ENCODE assay signal across 8 mouse cellular contexts in the genomic region with DNA sequence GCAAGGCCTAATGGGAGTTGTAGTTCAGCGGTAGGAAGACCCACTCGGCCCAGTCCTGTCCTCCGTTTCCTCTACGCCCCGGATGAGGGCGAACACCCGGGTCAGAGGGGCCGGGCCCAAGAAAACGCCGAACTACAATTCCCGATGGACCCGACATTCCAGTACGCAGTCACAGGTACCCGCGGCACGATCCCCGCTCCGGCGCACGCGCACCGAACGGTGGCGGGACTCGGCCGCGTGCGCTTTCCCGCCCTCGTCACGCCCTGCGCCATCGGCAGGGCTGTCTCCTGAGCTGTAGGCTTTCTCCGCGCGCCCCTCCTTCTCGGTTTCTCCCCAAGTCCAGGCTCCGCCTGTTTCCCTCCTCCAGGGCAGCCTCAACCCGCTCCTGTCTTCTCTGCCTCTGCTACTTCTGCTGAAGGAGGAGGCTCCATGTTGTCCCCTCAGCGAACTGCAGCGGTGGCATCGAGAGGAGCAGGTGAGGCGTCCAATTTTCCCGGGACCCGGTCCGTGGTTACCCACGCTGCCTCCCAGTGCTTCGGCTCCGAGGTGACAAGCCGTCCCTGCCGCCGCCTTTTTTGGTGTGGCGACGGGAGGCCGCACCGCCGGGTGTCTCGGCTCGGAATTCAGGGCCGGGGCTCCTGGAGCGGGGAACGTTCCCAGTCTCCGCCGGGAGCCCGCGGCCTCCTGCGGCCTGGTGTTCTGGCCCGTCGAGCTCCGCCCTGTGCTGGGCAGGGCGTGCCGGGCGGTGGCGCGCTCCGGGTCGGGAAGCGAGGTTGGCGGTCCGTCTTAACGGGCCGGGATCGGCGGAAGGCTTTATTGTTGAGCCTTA. TPM values are rescaled to one million over a fixed set of nuclear protein-coding genes. Genes with fewer than 3 reads are reported as not detected.
A peak's percentile ranks its signal among the peaks of the same experiment; 100 is the strongest.
DNase-seq lines count a peak whose midpoint lies in the region; ATAC-seq and TF ChIP-seq lines count a peak whose summit lies in the region.

No protein-coding gene starts in this region.

- no peaks in the 10 kb centered on the region for H3K9me3 ChIP-seq in G1E (replicated peaks)
- H3K9me3 ChIP-seq in forebrain, postnatal 0 days (ENCODE audit: low read length): no peaks in the 10 kb centered on the region
- no peaks in the 10 kb centered on the region for H3K9me3 ChIP-seq in lung, embryonic 16.5 days (ENCODE audit: control insufficient read depth, low read length)

- peaks cover 9% of the 10 kb centered on the region for H3K36me3 ChIP-seq in G1E (replicated peaks)
- H3K36me3 ChIP-seq in forebrain, postnatal 0 days (ENCODE audit: insufficient read depth): no peaks in the 10 kb centered on the region
- no peaks in the 10 kb centered on the region for H3K36me3 ChIP-seq in lung, embryonic 16.5 days (ENCODE audit: control insufficient read depth, insufficient read depth, low read length)

- TF ChIP-seq CTCF in G1E (IDR thresholded peaks at IDR 0.05; ENCODE audit: low read depth, low read length): no peak
- peak; percentile 26; the same call in 1 of the 2 replicates for TF ChIP-seq CTCF in forebrain, postnatal 0 days (IDR thresholded peaks at IDR 0.05; ENCODE audit: low read depth)

- H3K27me3 ChIP-seq in G1E (ENCODE audit: insufficient read depth, low read length): no peaks in the 10 kb centered on the region
- no peaks in the 10 kb centered on the region for H3K27me3 ChIP-seq in forebrain, postnatal 0 days (ENCODE audit: insufficient read depth, low read length)
- H3K27me3 ChIP-seq in lung, embryonic 16.5 days (ENCODE audit: control insufficient read depth, insufficient read depth, low read depth, low read length): no peaks in the 10 kb centered on the region

- peak overlapping the region; percentile 58 for H3K4me2 ChIP-seq in forebrain, postnatal 0 days (ENCODE audit: low read depth)
- peak overlapping the region; percentile 71 for H3K4me2 ChIP-seq in lung, embryonic 16.5 days (ENCODE audit: low read depth, low read length)

- H3K9ac ChIP-seq in forebrain, postnatal 0 days: peak overlapping the region; percentile 87
- peak overlapping the region; percentile 94 for H3K9ac ChIP-seq in lung, embryonic 16.5 days (ENCODE audit: low read length)

- H3K4me1 ChIP-seq in G1E (ENCODE audit: insufficient read depth, low read depth, low read length): peaks cover 15% of the 10 kb centered on the region
- no peaks in the 10 kb centered on the region for H3K4me1 ChIP-seq in forebrain, postnatal 0 days (ENCODE audit: insufficient read depth)
- peaks cover 8% of the 10 kb centered on the region; the same call in 1 of the 2 replicates for H3K4me1 ChIP-seq in lung, embryonic 16.5 days (replicated peaks; ENCODE audit: control insufficient read depth, insufficient read depth, low read length)

- peak overlapping the region; percentile 78 for H3K4me3 ChIP-seq in G1E (ENCODE audit: low read depth, low read length)
- H3K4me3 ChIP-seq in forebrain, postnatal 0 days (ENCODE audit: low read depth, low read length): peak overlapping the region; percentile 79
- H3K4me3 ChIP-seq in lung, embryonic 16.5 days (ENCODE audit: low read length): peak overlapping the region; percentile 87

- peak; percentile 64 for ATAC-seq in G1E (ENCODE audit: extremely low read depth, insufficient number of reproducible peaks, low FRiP score, poor library complexity, severe bottlenecking)
- ATAC-seq in forebrain, postnatal 0 days: peak; percentile 97
- peak; percentile 88 to 90 for ATAC-seq in hematopoietic stem cell, adult 5-6 weeks (replicated peaks in 1 of 2; ENCODE audit: insufficient read depth in 1 of 2, low FRiP score in 2 of 2, low TSS enrichment in 1 of 2, low read depth in 1 of 2, poor library complexity in 2 of 2, severe bottlenecking in 2 of 2)
- ATAC-seq in lung, embryonic 16.5 days (ENCODE audit: low read depth): peak; percentile 98

- 2% methylated on average over 84 of the region's 84 CpGs for WGBS in forebrain, postnatal 0 days
- WGBS in lung, embryonic 16.5 days: under 1% methylated on average over 84 of the region's 84 CpGs

- H3K27ac ChIP-seq in forebrain, postnatal 0 days (ENCODE audit: low read depth, low read length): peak overlapping the region; percentile 98
- H3K27ac ChIP-seq in lung, embryonic 16.5 days (ENCODE audit: low read length): peak overlapping the region; percentile 100

- DNase-seq in G1E (ENCODE audit: low spot score): peak; percentile 77
- peak; percentile 98 for DNase-seq in cerebellum, adult 18-20 months
- DNase-seq in forebrain, postnatal 0 days: peak; percentile 98
- peak; percentile 92 for DNase-seq in layer of hippocampus, adult 9-10 months (ENCODE audit: low spot score)
- peak; percentile 84 for DNase-seq in ovary, postnatal 10 days (ENCODE audit: low spot score)
- DNase-seq in thymus, postnatal 10 days (ENCODE audit: low spot score in 2 of 2): peak; percentile 76 to 78

RNA-seq across cellular contexts. Expression of a gene that starts 0.6 kb away (rescaled TPM):
- total RNA-seq in G1E (2014; fragmentation: Nextera tagmentation) (74.2 and 76.4 TPM in 2 replicates), G1E (2017) (58.2 and 64.6 TPM in 2 replicates)
- 7.4 and 10.5 TPM in 2 replicates for polyA plus RNA-seq in G1E (2012)
- 15.9 and 18.3 TPM in 2 replicates for total RNA-seq in forebrain, postnatal 0 days (2014; rRNA removed)
- polyA plus RNA-seq in forebrain, postnatal 0 days (2015; fragmentation: Nextera tagmentation; extraction: Ambion mirVana): 2.0 and 4.2 TPM in 2 replicates
- 83.7 and 88.9 TPM in 2 replicates for total RNA-seq in hematopoietic stem cell, adult 5-6 weeks (2017)
- 17.2 and 21.2 TPM in 2 replicates for polyA plus RNA-seq in lung, embryonic 16.5 days (2015; fragmentation: Nextera tagmentation; extraction: Ambion mirVana)

RNA-seq across cellular contexts. Expression of a gene that starts 11.3 kb away (rescaled TPM):
- total RNA-seq in G1E (2014; fragmentation: Nextera tagmentation) (189 and 203 TPM in 2 replicates), G1E (2017) (50.5 and 62.7 TPM in 2 replicates)
- polyA plus RNA-seq in G1E (2012): 27.2 and 33.2 TPM in 2 replicates
- total RNA-seq in forebrain, postnatal 0 days (2014; rRNA removed): 300 and 363 TPM in 2 replicates
- 533 and 637 TPM in 2 replicates for polyA plus RNA-seq in forebrain, postnatal 0 days (2015; fragmentation: Nextera tagmentation; extraction: Ambion mirVana)
- total RNA-seq in hematopoietic stem cell, adult 5-6 weeks (2017): 73.0 and 76.2 TPM in 2 replicates
- 123 and 126 TPM in 2 replicates for polyA plus RNA-seq in lung, embryonic 16.5 days (2015; fragmentation: Nextera tagmentation; extraction: Ambion mirVana)

Comparison
In these comparisons a context has a peak if more than half of its experiments do, and no peak if none do; other contexts are left out.
1. Peak in every context shown above with its lines: DNase-seq, ATAC-seq, H3K4me3 ChIP-seq and H3K27ac ChIP-seq.